Mouse (Mus musculus): ENCODE measurements around the gene Acsm4. TPM values are rescaled to one million over a fixed set of nuclear protein-coding genes. Genes with fewer than 3 reads are reported as not detected.

Gene Acsm4
- polyA plus RNA-seq (2012; rRNA removed), result not detected in 2 replicates

GRCm38 (mm10) chr7:119689726-119690125, at the start of gene Acsm4:
TSS of gene Acsm4 (plus strand) at chr7:119690026.

GRCm38 (mm10) chr7:119720253-119720946, 30.6 kb downstream of the Acsm4 start, which contains the start of gene Thumpd1:
TSS of gene Thumpd1 (minus strand) at chr7:119720798.

GRCm38 (mm10) chr7:119760527-119760951, 70.7 kb downstream of the Acsm4 start, which contains the start of gene Acsm3:
TSS of gene Acsm3 (plus strand) at chr7:119760923.

Other genes with a start within 250 kb of the Acsm4 start
- not detected in 2 replicates for gene Gp2, start 230.7 kb upstream of the Acsm4 start, polyA plus RNA-seq (2012; rRNA removed)
- gene Umod, start 210.7 kb upstream of the Acsm4 start, polyA plus RNA-seq (2012; rRNA removed), result 0.17 and 1.0 TPM in 2 replicates
- gene Acsm5, start 170.6 kb upstream of the Acsm4 start, polyA plus RNA-seq (2012; rRNA removed), result not detected in 2 replicates
- gene Pdilt, start 166.5 kb upstream of the Acsm4 start, polyA plus RNA-seq (2012; rRNA removed), result not detected in 2 replicates
- not detected in 2 replicates for gene Acsm2, start 135.7 kb upstream of the Acsm4 start, polyA plus RNA-seq (2012; rRNA removed)
- 0.09 TPM in 1 of 2 replicates, not detected in the other for gene Acsm1, start 83.0 kb upstream of the Acsm4 start, polyA plus RNA-seq (2012; rRNA removed)
- gene Thumpd1, start 30.8 kb downstream of the Acsm4 start, polyA plus RNA-seq (2012; rRNA removed), result 2.8 and 4.6 TPM in 2 replicates
- gene Acsm3, start 70.9 kb downstream of the Acsm4 start, polyA plus RNA-seq (2012; rRNA removed), result 2.8 and 3.8 TPM in 2 replicates
- 0.09 and 0.29 TPM in 2 replicates for gene Rexo5, start 104.0 kb downstream of the Acsm4 start, polyA plus RNA-seq (2012; rRNA removed)
- gene Eri2, start 104.0 kb downstream of the Acsm4 start, polyA plus RNA-seq (2012; rRNA removed), result 0.05 and 0.21 TPM in 2 replicates
- gene Lyrm1, start 205.8 kb downstream of the Acsm4 start, polyA plus RNA-seq (2012; rRNA removed), result 0.41 TPM in 1 of 2 replicates, not detected in the other
- gene Dcun1d3, start 206.3 kb downstream of the Acsm4 start, polyA plus RNA-seq (2012; rRNA removed), result 2.5 and 5.6 TPM in 2 replicates